In the genomic region with DNA sequence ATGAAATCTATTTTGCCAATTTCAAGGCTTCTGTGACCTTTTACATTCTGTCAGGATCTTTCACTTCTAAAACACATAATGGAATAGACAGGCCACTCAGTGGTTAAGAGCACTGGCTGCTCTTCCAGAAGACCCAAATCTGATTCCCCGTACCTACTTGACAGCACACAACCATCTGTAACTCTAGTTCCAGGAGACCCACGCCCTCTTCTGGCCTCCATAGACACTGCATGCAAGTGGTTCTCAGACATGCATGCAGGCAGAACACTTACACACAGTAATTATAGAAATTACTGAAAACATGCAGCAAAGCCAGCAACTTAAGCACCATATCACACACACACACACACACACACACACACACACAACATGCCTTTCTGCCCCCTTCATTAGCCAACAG, we compare ENCODE assay signal across 17 mouse cellular contexts.
DNase-seq lines count a peak whose midpoint lies in the region; ATAC-seq and TF ChIP-seq lines count a peak whose summit lies in the region.
"Had no signal": no experiment of that assay in that cellular context is flagged by ENCODE, and none has a peak within 500 bp of the region (broad histone marks: within the 10 kb centered on the region; RNA-seq: fewer than 3 reads in every experiment).

No protein-coding gene starts in this region.

- no peak overlapping the region for H3K9ac ChIP-seq in stomach, postnatal 0 days (ENCODE audit: low read length)
- H3K9ac ChIP-seq: embryonic facial prominence, embryonic 15.5 days; forebrain, embryonic 12.5 days had no signal

- WGBS in stomach, postnatal 0 days = 63% methylated on average over 2 of the region's 2 CpGs

- TF ChIP-seq CTCF in layer of hippocampus, adult 2 months (conservative IDR thresholded peaks at IDR 0.05) = peak; percentile 53
- TF ChIP-seq CTCF in stomach, postnatal 0 days (IDR thresholded peaks at IDR 0.05; ENCODE audit: low read depth) = peak; percentile 27; the same call in 1 of the 2 replicates

- no peak for ATAC-seq in stomach, postnatal 0 days (ENCODE audit: low FRiP score, low TSS enrichment)
- ATAC-seq: inflammation-experienced regulatory T-cells, adult 6 months had no signal

- no peaks in the 10 kb centered on the region for H3K4me1 ChIP-seq in stomach, postnatal 0 days (replicated peaks; ENCODE audit: control insufficient read depth, insufficient read depth)
- H3K4me1 ChIP-seq: embryonic facial prominence, embryonic 15.5 days; forebrain, embryonic 12.5 days had no signal

- no peaks in the 10 kb centered on the region for H3K27me3 ChIP-seq in stomach, postnatal 0 days (ENCODE audit: control insufficient read depth, insufficient read depth, low read length)
- H3K27me3 ChIP-seq: embryonic facial prominence, embryonic 15.5 days; forebrain, embryonic 12.5 days had no signal

- H3K4me3 ChIP-seq in layer of hippocampus, adult 2 months = no peak overlapping the region
- no peak overlapping the region for H3K4me3 ChIP-seq in stomach, postnatal 0 days (ENCODE audit: low read depth, low read length)
- H3K4me3 ChIP-seq: embryonic facial prominence, embryonic 15.5 days; forebrain, embryonic 12.5 days had no signal

- H3K9me3 ChIP-seq in stomach, postnatal 0 days (ENCODE audit: control insufficient read depth, low read length) = no peaks in the 10 kb centered on the region
- H3K9me3 ChIP-seq: embryonic facial prominence, embryonic 15.5 days; forebrain, embryonic 12.5 days had no signal

- TF ChIP-seq EP300 in stomach, postnatal 0 days (optimal IDR thresholded peaks at IDR 0.05) = no peak

- H3K36me3 ChIP-seq in stomach, postnatal 0 days (ENCODE audit: control insufficient read depth, insufficient read depth, low read length) = no peaks in the 10 kb centered on the region
- H3K36me3 ChIP-seq: embryonic facial prominence, embryonic 15.5 days; forebrain, embryonic 12.5 days had no signal

- H3K4me2 ChIP-seq in stomach, postnatal 0 days (replicated peaks; ENCODE audit: low read depth) = no peak overlapping the region
- H3K4me2 ChIP-seq: embryonic facial prominence, embryonic 15.5 days; forebrain, embryonic 12.5 days; midbrain, embryonic 11.5 days had no signal

- no peak overlapping the region for H3K27ac ChIP-seq in layer of hippocampus, adult 2 months
- H3K27ac ChIP-seq in stomach, postnatal 0 days (replicated peaks) = no peak overlapping the region
- H3K27ac ChIP-seq: embryonic facial prominence, embryonic 15.5 days; forebrain, embryonic 12.5 days had no signal

- DNase-seq in adrenal gland, adult (ENCODE audit: inconsistent age in 2 of 2, low spot score in 1 of 2) = peak; percentile 45 to 63
- no peak for DNase-seq in adrenal gland, adult 18-20 months (ENCODE audit: low spot score in 2 of 2)
- DNase-seq in layer of hippocampus, adult 2 months (ENCODE audit: low spot score in 2 of 2) = peak in 1 of 2 experiments; percentile 9
- DNase-seq in layer of hippocampus, adult 11-12 months (ENCODE audit: low spot score) = no peak
- DNase-seq in thymus, postnatal 14 days = peak; percentile 31
- no peak for DNase-seq in thymus, postnatal 25 days
- DNase-seq in stomach, postnatal 0 days (ENCODE audit: low spot score) = no peak
- no peak for DNase-seq in frontal cortex, postnatal 14 days (ENCODE audit: low spot score in 2 of 2)
- DNase-seq: cerebellum, adult 11 months; heart, postnatal 36 days; kidney, postnatal 14 days; lung, postnatal 10 days; right cerebral cortex, postnatal 25 days had no signal

Comparison
In these comparisons a context has a peak if more than half of its experiments do, and no peak if none do; other contexts are left out.
1. DNase-seq: peak in adrenal gland, adult (2 of 2) and thymus, postnatal 14 days (single experiment); none in adrenal gland, adult 18-20 months (0 of 2), layer of hippocampus, adult 11-12 months (single experiment), thymus, postnatal 25 days (single experiment), stomach, postnatal 0 days (single experiment) and frontal cortex, postnatal 14 days (0 of 2).